Mouse (Mus musculus): ENCODE measurements around the gene Myh9. TPM values are rescaled to one million over a fixed set of nuclear protein-coding genes. Genes with fewer than 3 reads are reported as not detected.
"Not testable (repeated sequence)": the region's sequence is repeated elsewhere in the genome, so short reads cannot be mapped to it uniquely, and the experiment has no call there.

Myh9 gene
- total RNA-seq, 2 experiments from 2014 or later: 70.3 to 73.8 TPM

DNA sequence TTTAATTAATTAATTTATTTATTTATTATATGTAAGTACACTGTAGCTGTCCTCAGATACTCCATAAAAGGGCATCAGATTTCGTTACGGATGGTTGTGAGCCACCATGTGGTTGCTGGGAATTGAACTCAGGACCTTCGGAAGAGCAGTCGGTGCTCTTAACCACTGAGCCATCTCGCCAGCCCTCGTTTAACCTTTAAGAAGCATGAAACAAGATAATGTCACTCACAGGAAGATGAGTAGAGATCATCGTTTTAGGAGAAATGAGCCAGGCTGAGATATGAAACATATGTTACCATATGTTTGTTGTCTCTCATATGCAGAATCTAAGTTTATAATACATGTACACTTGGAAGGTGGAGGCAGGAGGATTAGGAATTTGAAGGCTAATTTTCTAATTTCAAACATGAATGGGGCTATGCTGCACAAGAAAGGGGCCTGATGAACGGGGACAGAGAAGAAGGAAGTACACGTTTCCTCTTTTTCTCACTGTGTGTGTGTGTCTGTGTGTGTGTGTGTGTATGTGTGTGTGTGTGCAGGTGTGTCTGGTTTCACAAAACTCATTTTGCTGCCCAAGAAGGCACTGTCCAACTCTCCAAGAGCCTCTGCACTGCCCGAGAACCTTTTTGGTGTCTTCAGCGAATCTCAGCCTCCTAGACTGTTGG, 4.1 kb upstream of the Myh9 start:
- DNase-seq (ENCODE audit: low spot score in 2 of 2); intact Hi-C loops (cut with DNase I): not testable (repeated sequence)

DNA sequence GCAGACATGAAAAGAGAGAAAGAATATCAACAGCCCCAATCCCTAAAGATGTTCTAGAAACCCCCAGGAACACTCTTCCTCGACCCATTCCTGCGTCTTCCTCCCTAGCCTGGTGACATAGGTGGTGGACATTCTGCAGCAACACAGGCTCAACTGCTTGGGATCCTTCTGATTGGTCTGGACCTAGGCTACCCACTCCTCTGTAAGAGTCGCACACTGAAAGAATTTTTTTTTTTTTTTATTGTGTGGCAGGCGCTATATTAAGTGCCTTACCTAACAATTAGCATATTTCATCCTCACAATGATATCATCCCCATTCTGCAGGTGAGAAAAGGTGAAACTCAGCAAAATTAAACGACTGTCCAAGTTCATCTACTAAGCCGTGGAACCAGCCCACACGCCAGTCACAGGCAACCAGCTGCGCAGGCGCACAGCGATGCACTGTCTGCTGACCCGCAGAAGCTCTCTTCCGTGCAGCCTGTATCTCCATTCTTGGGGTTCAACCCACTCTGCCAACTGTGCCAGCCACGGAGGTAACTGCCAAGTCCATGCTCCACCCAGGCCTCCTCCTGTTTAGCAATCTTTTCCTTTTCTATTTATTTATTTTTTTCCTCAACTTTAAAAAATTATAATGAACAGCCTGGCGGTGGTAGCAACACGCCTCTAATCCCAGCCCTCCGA, 3.1 kb upstream of the Myh9 start:
- no peak for DNase-seq (ENCODE audit: low spot score in 2 of 2)
- intact Hi-C loops (cut with DNase I): loop anchor here (5.0 kb wide), 1 partner anchor 63 kb away; no protein-coding TSS in a partner anchor

DNA sequence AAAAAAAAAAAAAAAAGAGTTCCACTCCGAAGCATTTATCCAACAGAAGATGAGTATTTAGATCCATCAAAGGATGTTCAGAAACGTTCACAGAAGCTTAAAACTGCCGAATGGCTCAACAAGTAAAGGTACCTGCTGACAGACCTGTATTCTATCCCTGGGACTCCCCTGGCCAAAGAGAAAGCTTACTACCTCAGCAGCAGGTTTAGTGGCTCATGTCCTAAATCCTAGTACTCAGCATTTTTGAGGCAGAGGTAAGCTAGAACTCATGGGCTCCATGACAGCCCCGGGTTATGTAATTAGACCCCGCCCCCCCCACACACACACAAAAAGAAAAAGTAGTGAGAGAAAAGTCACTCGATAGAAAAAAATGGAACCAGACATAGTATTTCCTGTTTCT, 2.1 kb upstream of the Myh9 start:
- intact Hi-C loops (cut with DNase I): loop anchor here (5.0 kb wide), 1 partner anchor 62 kb away; no protein-coding TSS in a partner anchor
- no peak for DNase-seq (ENCODE audit: low spot score in 2 of 2)

DNA sequence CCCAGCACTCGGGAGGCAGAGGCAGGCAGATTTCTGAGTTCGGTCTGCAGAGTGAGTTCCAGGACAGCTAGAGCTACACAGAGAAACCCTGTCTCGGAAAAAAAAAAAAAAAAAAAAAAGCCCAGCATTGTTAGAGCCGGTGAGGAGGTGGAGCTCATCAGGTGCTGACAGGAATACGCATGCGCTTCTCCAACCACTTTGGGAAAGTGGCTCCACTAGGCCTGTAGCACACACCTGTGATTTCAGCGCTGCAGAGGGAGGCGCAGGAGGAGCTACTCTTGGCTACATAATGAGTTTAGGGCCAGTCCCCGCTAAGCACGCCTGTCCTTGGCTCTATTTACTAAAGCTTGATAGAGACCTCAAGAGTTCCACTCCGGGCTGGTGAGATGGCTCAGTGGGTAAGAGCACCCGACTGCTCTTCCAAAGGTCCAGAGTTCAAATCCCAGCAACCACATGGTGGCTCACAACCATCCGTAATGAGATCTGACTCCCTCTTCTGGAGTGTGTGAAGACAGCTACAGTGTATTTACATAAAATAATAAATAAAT, 1.6 kb upstream of the Myh9 start:
- intact Hi-C loops (cut with DNase I): loop anchor here (5.0 kb wide), 1 partner anchor 61 kb away; no protein-coding TSS in a partner anchor
- not testable (repeated sequence) for DNase-seq (ENCODE audit: low spot score in 2 of 2)

DNA sequence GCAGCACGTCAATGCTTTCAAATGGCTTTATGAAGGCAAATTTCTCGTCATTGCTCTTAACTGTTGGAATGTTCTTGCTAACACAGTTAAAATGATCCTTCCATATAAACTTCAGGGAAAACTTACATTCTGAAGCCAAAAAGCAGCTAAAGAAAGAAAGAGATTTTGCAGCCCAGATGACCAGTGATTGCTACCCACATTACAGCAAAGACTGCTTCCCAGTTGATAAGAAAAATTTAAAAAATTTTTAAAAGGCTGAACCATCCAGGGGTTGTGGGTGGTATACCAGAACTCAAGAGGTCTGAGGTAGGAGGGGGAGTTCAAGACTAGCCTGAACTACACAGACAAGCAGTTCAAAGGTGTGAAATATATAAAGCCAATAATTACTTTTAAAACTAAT, 1.1 kb upstream of the Myh9 start:
- DNase-seq (ENCODE audit: low spot score in 2 of 2): no peak
- intact Hi-C loops (cut with DNase I): loop anchor here (5.0 kb wide), 1 partner anchor 61 kb away; no protein-coding TSS in a partner anchor

DNA sequence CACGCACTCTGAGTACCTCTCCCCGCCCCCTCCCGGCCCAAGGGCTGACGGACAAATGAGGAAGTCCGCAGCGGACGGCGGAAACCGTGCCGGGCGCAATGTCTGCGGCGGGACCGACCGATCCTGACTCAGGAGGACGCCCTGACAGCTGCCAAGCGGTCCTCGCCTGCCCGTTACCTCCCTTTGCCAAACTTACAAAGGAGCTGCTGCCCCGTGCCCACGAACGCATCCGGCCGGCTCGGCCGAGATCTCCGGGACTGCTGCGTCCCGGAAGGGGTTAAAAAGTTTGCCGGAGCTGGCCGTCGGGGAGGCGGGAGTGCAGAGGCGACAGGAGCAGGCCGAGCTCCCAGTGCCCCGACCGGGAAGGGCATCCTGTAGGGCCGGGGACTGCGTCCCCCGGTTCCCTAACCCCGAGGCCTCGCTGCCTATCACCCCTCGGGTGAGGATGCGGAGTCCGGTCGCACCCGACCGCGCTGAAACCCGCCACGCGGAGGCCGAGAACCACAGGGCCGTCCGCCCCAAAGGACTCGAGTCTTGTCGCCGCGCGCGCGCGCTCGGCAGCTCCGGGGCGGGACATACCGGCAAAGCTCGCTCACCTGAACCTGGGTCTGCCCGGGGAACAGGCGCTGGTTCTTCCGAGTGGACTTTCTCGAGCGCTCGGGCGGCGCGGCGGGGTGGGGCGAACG, 471 bp downstream of the Myh9 start:
- DNase-seq (ENCODE audit: low spot score in 2 of 2): peak; percentile 55 to 57
- intact Hi-C loops (cut with DNase I): loop anchor here (5.0 kb wide), 1 partner anchor 59 kb away; no protein-coding TSS in a partner anchor

DNA sequence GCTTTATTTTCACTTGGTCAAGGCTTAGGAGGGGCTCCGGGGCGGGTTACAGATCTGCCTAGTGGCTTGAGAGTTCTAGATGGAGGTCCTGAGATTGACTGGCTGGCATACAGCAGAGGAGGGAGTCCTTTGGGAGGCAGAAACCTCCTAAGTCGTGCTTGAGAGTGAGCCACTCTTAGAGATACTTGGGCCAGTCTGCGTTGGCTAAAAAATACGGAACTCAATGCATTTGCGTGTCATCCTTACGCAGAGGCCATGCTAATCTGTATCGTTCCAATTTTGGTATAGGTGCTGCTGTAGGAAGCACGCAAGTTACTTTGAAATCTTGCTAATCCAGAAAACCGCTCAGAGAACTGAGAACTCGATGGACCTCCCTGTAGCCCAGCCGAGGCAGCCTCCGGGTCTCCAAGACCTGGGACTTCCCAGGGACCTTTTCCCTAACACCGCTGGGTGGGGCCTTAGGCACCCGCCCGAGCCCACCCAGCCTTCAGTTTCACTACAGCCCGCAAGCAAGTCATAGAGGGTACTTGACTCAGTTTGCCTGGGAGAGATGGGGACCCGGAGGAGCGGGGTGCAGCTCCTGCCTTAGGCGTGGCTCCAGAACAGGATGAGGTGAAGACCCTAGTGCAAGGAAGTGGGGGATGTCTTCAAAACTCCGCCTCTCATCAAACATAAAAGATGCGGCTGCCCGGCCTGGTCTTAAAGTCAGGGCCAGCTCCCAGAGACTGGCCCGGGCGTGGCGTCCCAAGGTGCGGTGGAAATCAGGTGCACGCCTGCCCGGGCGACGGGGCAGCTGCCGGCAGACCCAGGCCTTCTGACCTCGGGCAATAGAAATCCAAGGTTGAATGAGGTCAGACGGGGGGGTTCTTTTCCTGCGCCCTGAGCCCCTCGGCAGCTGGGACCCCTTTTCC, 1.3 kb downstream of the Myh9 start:
- intact Hi-C loops (cut with DNase I): loop anchor here (5.0 kb wide), 1 partner anchor 58 kb away; no protein-coding TSS in a partner anchor
- no peak for DNase-seq (ENCODE audit: low spot score in 2 of 2)

DNA sequence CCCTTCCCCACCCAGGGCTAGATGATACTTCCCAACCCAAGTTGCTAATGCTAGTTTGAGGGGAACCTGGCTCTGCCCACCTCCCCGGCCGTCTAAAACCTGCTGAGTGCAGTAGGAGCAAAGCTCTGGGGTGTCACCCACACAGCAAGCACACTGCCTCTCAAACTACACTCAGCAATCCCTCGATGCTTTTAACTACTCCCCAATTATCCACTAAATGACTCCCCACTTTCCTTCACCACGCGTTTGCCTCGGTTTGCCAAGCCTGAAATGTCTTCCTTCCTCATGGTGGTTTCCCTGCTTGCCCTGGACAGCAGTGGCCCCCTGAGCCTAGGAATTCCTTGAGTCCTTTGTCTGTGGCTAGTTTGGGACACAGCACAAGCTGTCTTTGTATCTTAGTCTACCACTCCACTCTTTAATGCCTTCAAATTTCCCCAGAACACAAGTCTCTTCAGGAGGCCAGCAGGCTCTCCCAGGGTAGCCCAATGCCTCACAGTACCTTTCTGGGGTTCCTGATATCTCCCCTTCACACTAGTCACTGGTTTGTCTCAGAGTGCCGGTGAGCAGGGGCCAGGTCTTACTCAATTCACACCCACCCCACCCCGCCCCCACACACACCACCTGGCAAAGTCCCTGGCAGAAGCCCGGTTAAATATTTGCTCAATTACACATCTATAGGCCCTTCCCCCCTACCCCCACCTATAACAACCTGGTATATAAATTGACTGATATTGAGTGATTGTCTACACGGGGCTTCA, 2.3 kb downstream of the Myh9 start:
- intact Hi-C loops (cut with DNase I): loop anchor here (5.0 kb wide), 2 partner anchors 57 to 78 kb away; no protein-coding TSS in a partner anchor

DNA sequence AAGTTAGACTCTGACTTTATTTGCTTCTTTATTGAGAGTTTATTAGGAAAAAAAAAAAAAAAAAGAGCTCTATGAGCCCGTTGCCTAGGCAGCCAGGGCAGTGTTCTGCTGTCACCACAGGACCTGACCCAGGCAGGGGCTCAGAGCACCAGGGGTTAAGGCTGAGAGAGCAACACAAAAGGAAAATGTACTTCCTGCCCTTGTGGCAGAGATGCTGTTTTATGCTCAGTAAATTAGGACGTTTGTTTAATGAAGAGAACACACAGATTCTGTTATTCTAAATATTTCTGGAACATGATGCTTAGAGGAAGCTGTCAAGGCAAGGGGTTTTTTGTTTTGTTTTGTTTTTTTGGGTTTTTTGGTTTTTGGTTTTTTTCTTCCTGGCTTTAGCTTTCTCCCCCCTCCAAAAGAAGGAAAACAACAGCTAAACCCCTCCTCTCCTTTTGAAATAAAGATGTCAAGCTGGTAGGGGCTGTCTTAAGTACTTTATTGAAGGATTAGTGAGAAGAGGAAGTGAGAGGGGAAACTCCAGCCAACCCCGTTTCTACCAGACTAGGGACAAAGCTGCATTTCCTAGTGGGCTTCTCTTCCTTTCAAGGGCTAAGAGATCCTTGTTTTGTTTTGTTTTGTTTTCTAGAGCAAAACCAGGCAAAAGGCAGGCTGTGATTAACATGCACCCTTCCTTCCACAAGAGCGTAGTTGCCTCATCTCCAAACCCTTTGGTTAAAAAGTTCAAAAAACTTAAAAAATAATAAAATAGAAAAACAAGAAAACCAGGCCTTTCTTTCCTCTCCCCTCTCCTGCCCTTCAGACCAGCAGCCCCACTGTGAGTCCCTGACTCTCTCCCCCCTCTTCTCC, 3.2 kb downstream of the Myh9 start:
- no peak for DNase-seq (ENCODE audit: low spot score in 2 of 2)
- intact Hi-C loops (cut with DNase I): loop anchor here (5.0 kb wide), 1 partner anchor 79 kb away; no protein-coding TSS in a partner anchor

More for the DNA sequence above, 2.3 kb downstream of the Myh9 start:
- DNase-seq (ENCODE audit: low spot score in 2 of 2): no peak

DNA sequence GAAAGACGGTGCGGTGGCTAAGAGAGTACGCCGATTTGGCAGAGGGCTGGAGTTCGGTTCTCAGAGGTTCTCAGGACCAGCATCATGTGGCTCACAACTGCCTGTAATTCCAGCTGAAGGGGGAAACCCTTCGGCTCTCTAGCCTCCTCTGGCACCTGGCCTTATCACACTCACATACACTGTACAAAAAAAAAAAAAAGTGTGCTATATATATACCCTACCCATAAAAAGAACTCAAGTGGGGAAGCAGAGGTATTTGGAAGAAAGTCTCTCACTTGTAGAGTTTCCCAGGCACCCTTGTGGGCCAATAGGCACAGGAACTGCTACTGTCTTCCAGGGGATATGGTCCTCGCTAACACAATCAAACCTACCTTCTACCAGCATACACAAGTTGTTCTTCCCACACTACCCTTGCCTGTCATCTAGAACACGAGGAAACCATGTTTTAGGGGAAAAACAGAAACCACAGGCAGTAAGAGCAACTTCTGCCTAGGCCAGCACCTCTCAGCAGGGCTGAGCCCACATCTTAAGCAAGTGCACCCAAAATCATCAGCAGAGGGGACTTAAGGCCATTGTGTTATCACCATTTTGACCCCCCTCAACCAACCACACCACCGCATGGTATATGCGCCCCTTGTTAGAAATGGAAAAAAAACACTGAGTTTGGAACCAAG, 4.4 kb downstream of the Myh9 start:
- DNase-seq (ENCODE audit: low spot score in 2 of 2): no peak
- intact Hi-C loops (cut with DNase I): loop anchor here (5.0 kb wide), 1 partner anchor 80 kb away; no protein-coding TSS in a partner anchor

DNA sequence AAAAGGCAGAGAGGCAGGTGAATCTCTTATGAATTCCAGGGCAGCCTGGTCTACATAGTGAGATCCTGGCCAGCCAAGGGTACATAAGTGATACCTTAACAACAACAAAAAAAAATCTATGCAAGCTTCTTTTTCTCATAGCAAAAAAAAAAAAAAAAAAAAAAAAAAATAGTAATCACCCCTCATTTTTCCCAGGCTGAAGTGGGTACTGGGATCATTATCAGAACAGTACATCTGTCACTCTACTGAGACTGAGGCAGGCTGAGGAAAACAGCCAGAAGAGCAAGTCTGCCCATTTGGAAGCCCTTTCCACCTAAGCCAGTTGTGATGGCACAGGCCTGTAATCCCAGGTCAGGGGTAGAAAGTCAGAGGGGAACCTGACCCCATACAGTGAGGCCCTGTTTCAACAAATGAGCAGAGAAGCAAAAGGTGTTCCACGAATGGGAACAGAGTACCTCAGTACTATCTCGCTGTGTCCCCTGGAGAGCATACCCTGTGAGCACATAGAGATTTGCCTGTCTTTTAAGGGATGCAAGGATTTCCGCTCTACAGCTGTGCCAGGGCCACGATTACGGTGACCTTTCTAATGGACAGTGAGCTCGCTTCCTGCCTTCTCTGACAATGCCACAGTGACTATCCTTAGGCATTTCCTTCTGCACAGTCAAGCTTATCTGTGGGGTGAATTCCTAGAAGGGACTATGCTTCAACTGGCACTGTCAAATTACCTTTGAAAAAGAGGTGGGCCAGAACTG, 5.1 kb downstream of the Myh9 start:
- intact Hi-C loops (cut with DNase I): loop anchor here (5.0 kb wide), 1 partner anchor 80 kb away; no protein-coding TSS in a partner anchor
- no peak for DNase-seq (ENCODE audit: low spot score in 2 of 2)

DNA sequence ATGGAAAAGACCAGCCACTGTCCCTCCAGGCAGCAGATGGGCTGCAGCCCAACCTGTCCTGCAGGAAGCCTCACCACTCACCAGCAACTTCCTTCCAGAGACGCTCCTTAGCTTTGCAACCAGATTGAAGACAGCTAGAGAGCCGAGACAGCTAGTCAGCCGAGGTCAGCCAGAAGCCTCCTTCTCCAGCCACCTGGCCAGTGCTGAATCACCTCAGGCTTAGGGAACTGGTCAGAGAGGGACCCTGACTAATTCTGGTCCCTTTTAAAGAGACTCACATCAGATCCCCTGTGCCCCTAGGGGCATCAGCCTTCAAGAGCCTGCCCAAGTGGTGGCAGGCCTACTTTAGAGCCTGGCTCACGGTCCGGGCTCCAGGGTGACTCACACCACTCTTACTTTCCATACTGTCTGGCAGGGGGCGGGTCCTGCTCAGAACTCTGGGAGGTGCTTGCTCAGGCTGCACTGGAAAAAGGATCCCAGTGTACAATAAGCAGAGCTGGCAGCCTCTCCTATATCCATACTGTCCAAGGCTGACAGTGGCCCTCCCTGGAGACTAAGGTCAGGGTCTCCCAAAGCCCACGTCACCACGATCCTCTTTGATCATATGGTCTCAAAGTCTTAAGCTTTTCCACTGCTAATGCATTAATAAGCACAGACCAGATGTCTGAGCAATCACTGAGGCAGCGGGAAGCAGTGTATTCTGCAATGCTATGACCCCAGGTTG, 5.9 kb downstream of the Myh9 start:
- DNase-seq (ENCODE audit: low spot score in 2 of 2): no peak
- intact Hi-C loops (cut with DNase I): loop anchor here (5.0 kb wide), 1 partner anchor 81 kb away; no protein-coding TSS in a partner anchor

DNA sequence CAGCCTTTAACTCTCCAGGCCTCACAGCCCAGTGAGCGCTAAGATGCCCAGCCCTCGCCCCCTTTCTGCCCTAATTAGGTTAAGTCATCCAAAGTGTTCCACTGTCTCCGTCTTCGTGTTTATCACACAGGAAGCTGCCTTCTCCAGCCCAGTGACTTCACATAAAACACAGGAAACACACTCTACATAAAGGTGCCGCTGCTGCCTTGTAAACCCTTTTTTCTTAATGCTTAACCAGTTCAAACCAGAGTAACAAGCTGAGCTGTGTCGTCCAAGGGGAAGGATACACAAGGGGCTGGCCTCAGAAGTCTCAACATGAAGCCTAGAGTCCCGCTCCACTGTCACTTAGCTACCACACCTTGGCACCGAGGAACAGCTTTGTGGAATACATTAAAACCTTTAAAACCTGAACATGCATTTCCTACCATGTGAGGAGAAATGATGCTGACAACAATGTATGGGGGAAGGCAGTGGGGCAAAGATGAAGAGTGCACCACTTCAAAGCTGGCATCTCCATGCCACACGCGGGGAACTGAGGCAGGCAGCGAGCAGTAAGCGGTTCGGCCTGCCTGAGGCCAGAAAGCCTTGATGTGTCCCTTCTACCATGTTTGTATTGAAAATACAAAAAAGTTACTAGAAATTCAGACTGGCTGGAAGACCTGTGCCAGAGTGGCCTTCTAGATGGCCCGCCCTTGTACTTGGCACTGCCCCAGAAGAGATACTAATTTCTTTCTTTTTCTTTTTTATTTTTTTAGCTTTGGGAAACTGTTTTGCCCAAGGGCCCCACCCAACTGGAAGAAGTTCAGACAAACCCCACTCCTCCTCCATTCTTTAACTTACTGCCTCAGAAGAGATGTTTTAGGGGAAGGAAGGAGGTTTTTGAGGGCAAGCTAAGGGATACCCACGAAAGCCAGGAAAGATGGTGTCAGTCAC, 7.4 kb downstream of the Myh9 start:
- DNase-seq (ENCODE audit: low spot score in 2 of 2): no peak
- intact Hi-C loops (cut with DNase I): loop anchor here (5.0 kb wide), 1 partner anchor 83 kb away; no protein-coding TSS in a partner anchor

DNA sequence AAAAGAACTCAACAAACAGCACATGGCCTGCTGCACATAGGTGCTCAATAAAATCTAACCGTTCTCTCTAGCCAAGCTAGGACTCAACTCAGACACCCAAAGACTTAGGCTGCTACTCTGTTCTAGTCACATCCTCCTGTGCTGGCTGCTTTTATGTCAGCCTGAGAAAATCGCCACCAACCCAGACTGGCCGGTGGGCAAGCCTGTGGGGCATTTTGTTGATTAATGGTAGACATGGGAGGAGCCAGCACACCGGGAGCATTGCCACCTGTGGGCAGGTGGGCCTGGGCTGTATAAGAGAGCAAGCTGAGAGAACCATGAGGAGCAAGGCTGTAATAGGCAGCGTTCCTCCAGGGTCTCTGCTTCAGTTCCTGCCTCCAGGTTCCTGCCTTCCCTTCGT, 8.2 kb downstream of the Myh9 start:
- DNase-seq (ENCODE audit: low spot score in 2 of 2): no peak
- intact Hi-C loops (cut with DNase I): no loop called here
